Mouse (Mus musculus) CD4-positive helper T cell, adult 2 months (primary cell): ENCODE data around the gene Gm9837.

Experiments
- DNase-seq: peaks from one replicate; pipeline ENCODE4 v3.0.0-alpha.2; 2012; ENCODE audit warnings: low read depth, missing footprints, low spot score

Gene Gm9837

GRCm38 (mm10) chr11:53469968-53470695 is at the start of gene Gm9837:
Gm9837 (minus strand) TSS chr11:53470479.
- peak; percentile 83 for DNase-seq

GRCm38 (mm10) chr11:53519207-53520121 is 49.2 kb upstream of the Gm9837 start, which contains the start of gene Sept8:
Sept8 (plus strand) TSS chr11:53519257.
- DNase-seq = peak; percentile 69

GRCm38 (mm10) chr11:53518759-53519158 is 48.5 kb upstream of the Gm9837 start:
- DNase-seq = peak; percentile 29

- DNase-seq = peak; percentile 61
Measured at GRCm38 (mm10) chr11:53516775-53517627, 46.7 kb upstream of the Gm9837 start.

- DNase-seq = no peak
Measured at GRCm38 (mm10) chr11:53510351-53510750, 40.1 kb upstream of the Gm9837 start.

- no peak for DNase-seq
Measured at GRCm38 (mm10) chr11:53508591-53508990, 38.3 kb upstream of the Gm9837 start.

- no peak for DNase-seq
Measured at GRCm38 (mm10) chr11:53508152-53508551, 37.9 kb upstream of the Gm9837 start.

- DNase-seq = no peak
Measured at GRCm38 (mm10) chr11:53507098-53507805, 37.0 kb upstream of the Gm9837 start.

- DNase-seq = no peak
Measured at GRCm38 (mm10) chr11:53505026-53505663, 34.9 kb upstream of the Gm9837 start.

- no peak for DNase-seq
Measured at GRCm38 (mm10) chr11:53504376-53504775, 34.1 kb upstream of the Gm9837 start.

GRCm38 (mm10) chr11:53503738-53504137 is 33.5 kb upstream of the Gm9837 start:
- DNase-seq = no peak

- no peak for DNase-seq
Measured at GRCm38 (mm10) chr11:53502039-53502765, 31.9 kb upstream of the Gm9837 start.

- no peak for DNase-seq
Measured at GRCm38 (mm10) chr11:53500569-53500968, 30.3 kb upstream of the Gm9837 start.

GRCm38 (mm10) chr11:53496946-53497345 is 26.7 kb upstream of the Gm9837 start:
- DNase-seq = no peak

GRCm38 (mm10) chr11:53495417-53495816 is 25.1 kb upstream of the Gm9837 start:
- no peak for DNase-seq

- DNase-seq = no peak
Measured at GRCm38 (mm10) chr11:53493243-53493955, 23.1 kb upstream of the Gm9837 start.

GRCm38 (mm10) chr11:53491954-53492401 is 21.7 kb upstream of the Gm9837 start:
- no peak for DNase-seq

- no peak for DNase-seq
Measured at GRCm38 (mm10) chr11:53489421-53489820, 19.1 kb upstream of the Gm9837 start.

GRCm38 (mm10) chr11:53489007-53489406 is 18.7 kb upstream of the Gm9837 start:
- no peak for DNase-seq
